Mouse (Mus musculus) erythroblast, embryonic 14.5 days (primary cell): ENCODE measurements around the gene Fgf14.

Source experiments
- GATA1 ChIP-seq: IDR thresholded peaks from 2 replicates; pipeline ENCODE4 v1.6.1; 2012; ENCODE audit warnings: low read length, inconsistent platforms, mixed read lengths
- TAL1 ChIP-seq: IDR thresholded peaks from 3 replicates; pipeline ENCODE4 v1.6.1; 2012; ENCODE audit warnings: low read length, inconsistent platforms, mixed read lengths

GRCm38 (mm10) chr14:124605031-124605743 lies 71.7 kb downstream of the Fgf14 start:
- TF ChIP-seq GATA1 (no peak), TAL1 (no peak)
